Mouse (Mus musculus) liver, embryonic 14.5 days (tissue): ENCODE results near the gene Itga3.

Experiments used
- CTCF ChIP-seq: IDR thresholded peaks from 2 replicates; pipeline ENCODE4 v1.5.1; 2016; ENCODE audit warnings: antibody characterized with exemption, low read depth, control low read depth
- EP300 ChIP-seq: IDR thresholded peaks from 2 replicates; pipeline ENCODE4 v1.6.1; 2016; ENCODE audit warnings: antibody characterized with exemption, low read depth

- TF ChIP-seq CTCF = no peak
- no peak for TF ChIP-seq EP300
These were observed 32.3 kb downstream of the Itga3 start for GRCm38 (mm10) chr11:95044185-95044870.
